Mouse (Mus musculus): ENCODE data around the gene Zfp638.
"Not testable (repeated sequence)": the region's sequence is repeated elsewhere in the genome, so short reads cannot be mapped to it uniquely, and the experiment has no call there.

The Zfp638 gene

GRCm38 (mm10) chr6:84010303-84011225 lies 143.7 kb downstream of the Zfp638 start:
- DNase-seq, result peak; percentile 42 to 51

GRCm38 (mm10) chr6:84014961-84015683 lies 148.2 kb downstream of the Zfp638 start:
- peak; percentile 16 to 27 for DNase-seq

GRCm38 (mm10) chr6:84016851-84017250 lies 149.9 kb downstream of the Zfp638 start:
- DNase-seq, result no peak

- no peak for DNase-seq
Observed at GRCm38 (mm10) chr6:84017392-84017791, 150.5 kb downstream of the Zfp638 start.

- DNase-seq, result peak; percentile 46 to 54
Observed at GRCm38 (mm10) chr6:84018906-84019550, 152.1 kb downstream of the Zfp638 start.

GRCm38 (mm10) chr6:84020002-84020401 lies 153.1 kb downstream of the Zfp638 start:
- DNase-seq, result no peak

GRCm38 (mm10) chr6:84021990-84022389 lies 155.1 kb downstream of the Zfp638 start:
- DNase-seq, result no peak

- DNase-seq, result no peak
Observed at GRCm38 (mm10) chr6:84025636-84026035, 158.7 kb downstream of the Zfp638 start.

- DNase-seq, result no peak
Observed at GRCm38 (mm10) chr6:84028791-84029190, 161.9 kb downstream of the Zfp638 start.

- DNase-seq, result no peak
Observed at GRCm38 (mm10) chr6:84029775-84030174, 162.9 kb downstream of the Zfp638 start.

- not testable (repeated sequence) for DNase-seq
Observed at GRCm38 (mm10) chr6:84032516-84032915, 165.6 kb downstream of the Zfp638 start.
